Mouse (Mus musculus): Measurements from ENCODE around the gene Begain.

GRCm38 (mm10) chr12:109071248-109071647 is 3.2 kb upstream of the Begain start:
- TF ChIP-seq EP300 (IDR thresholded peaks at IDR 0.05) (no peak), CTCF (IDR thresholded peaks at IDR 0.05) (no peak)
